8 mouse cellular contexts compared by ENCODE assay signal in genomic region chr3:135581606-135582117, GRCm38 (mm10).
DNase-seq lines count a peak whose midpoint lies in the region; ATAC-seq and TF ChIP-seq lines count a peak whose summit lies in the region.

No protein-coding gene starts in this region.

- H3K4me1 ChIP-seq in cerebellum, adult 2 months (ENCODE audit: control insufficient read depth, insufficient read depth, low read length) = peaks cover 8% of the 10 kb centered on the region
- no peaks in the 10 kb centered on the region for H3K4me1 ChIP-seq in forebrain, postnatal 0 days (ENCODE audit: insufficient read depth)
- peaks cover 36% of the 10 kb centered on the region for H3K4me1 ChIP-seq in limb, embryonic 10.5 days
- peaks cover 4% of the 10 kb centered on the region for H3K4me1 ChIP-seq in neural tube, embryonic 11.5 days (ENCODE audit: control insufficient read depth, insufficient read depth, low read length)

- H3K9me3 ChIP-seq in forebrain, postnatal 0 days (ENCODE audit: low read length) = no peaks in the 10 kb centered on the region
- H3K9me3 ChIP-seq in limb, embryonic 10.5 days (replicated peaks) = no peaks in the 10 kb centered on the region
- no peaks in the 10 kb centered on the region for H3K9me3 ChIP-seq in neural tube, embryonic 11.5 days (ENCODE audit: control insufficient read depth, low read length)

- 34% methylated on average over 10 of the region's 10 CpGs for WGBS in cerebellum, adult 2 months
- WGBS in forebrain, postnatal 0 days = 13% methylated on average over 10 of the region's 10 CpGs
- 32% methylated on average over 10 of the region's 10 CpGs for WGBS in limb, embryonic 10.5 days
- WGBS in neural tube, embryonic 11.5 days = 22% methylated on average over 10 of the region's 10 CpGs

- peak; percentile 90 for ATAC-seq in forebrain, postnatal 0 days
- ATAC-seq in neural tube, embryonic 11.5 days (ENCODE audit: insufficient read depth, low FRiP score, low TSS enrichment) = peak; percentile 71

- no peak overlapping the region for H3K27ac ChIP-seq in cerebellum, adult 2 months (ENCODE audit: insufficient read depth, low read length)
- no peak overlapping the region for H3K27ac ChIP-seq in forebrain, postnatal 0 days (ENCODE audit: low read depth, low read length)
- H3K27ac ChIP-seq in limb, embryonic 10.5 days = peak overlapping the region; percentile 63; the same call in 1 of the 2 replicates
- H3K27ac ChIP-seq in neural tube, embryonic 11.5 days (ENCODE audit: low read depth, low read length) = no peak overlapping the region

- TF ChIP-seq POLR2A in cerebellum, adult 2 months (IDR thresholded peaks at IDR 0.05; ENCODE audit: borderline replicate concordance, insufficient read depth, low read length) = no peak

- H3K4me2 ChIP-seq in forebrain, postnatal 0 days (ENCODE audit: low read depth) = no peak overlapping the region
- no peak overlapping the region for H3K4me2 ChIP-seq in neural tube, embryonic 11.5 days (ENCODE audit: low read depth)

- peak; percentile 82 for TF ChIP-seq CTCF in cerebellum, adult 2 months (IDR thresholded peaks at IDR 0.05; ENCODE audit: borderline replicate concordance, insufficient read depth, low read depth, low read length)
- TF ChIP-seq CTCF in forebrain, postnatal 0 days (IDR thresholded peaks at IDR 0.05; ENCODE audit: low read depth) = peak; percentile 76

- no peaks in the 10 kb centered on the region for H3K27me3 ChIP-seq in cerebellum, adult 2 months (ENCODE audit: control insufficient read depth, insufficient read depth, low read length)
- no peaks in the 10 kb centered on the region for H3K27me3 ChIP-seq in forebrain, postnatal 0 days (ENCODE audit: insufficient read depth, low read length)
- no peaks in the 10 kb centered on the region for H3K27me3 ChIP-seq in limb, embryonic 10.5 days (ENCODE audit: low read depth, poor library complexity, severe bottlenecking)
- no peaks in the 10 kb centered on the region for H3K27me3 ChIP-seq in neural tube, embryonic 11.5 days (ENCODE audit: control insufficient read depth, insufficient read depth, low read length)

- no peak overlapping the region for H3K4me3 ChIP-seq in cerebellum, adult 2 months (replicated peaks; ENCODE audit: insufficient read depth, low read depth, low read length)
- no peak overlapping the region for H3K4me3 ChIP-seq in forebrain, postnatal 0 days (ENCODE audit: low read depth, low read length)
- H3K4me3 ChIP-seq in limb, embryonic 10.5 days = no peak overlapping the region
- H3K4me3 ChIP-seq in neural tube, embryonic 11.5 days (ENCODE audit: low read depth, low read length) = no peak overlapping the region

- peaks cover 15% of the 10 kb centered on the region; the same call in 1 of the 2 replicates for H3K36me3 ChIP-seq in forebrain, postnatal 0 days (ENCODE audit: insufficient read depth)
- peaks cover 20% of the 10 kb centered on the region for H3K36me3 ChIP-seq in limb, embryonic 10.5 days
- no peaks in the 10 kb centered on the region for H3K36me3 ChIP-seq in neural tube, embryonic 11.5 days (ENCODE audit: control insufficient read depth, insufficient read depth, low read length)

- peak; percentile 55 to 57 for DNase-seq in right cerebral cortex, postnatal 10 days (ENCODE audit: low spot score in 2 of 2)
- DNase-seq in right cerebral cortex, postnatal 36 days (ENCODE audit: low spot score in 2 of 2) = no peak
- DNase-seq in cerebellum, adult 2 months = peak; percentile 29 to 49
- peak; percentile 66 for DNase-seq in forebrain, postnatal 0 days
- no peak for DNase-seq in limb, embryonic 10.5 days (ENCODE audit: low spot score)
- DNase-seq in neural tube, embryonic 11.5 days (ENCODE audit: low spot score) = peak; percentile 53
- DNase-seq in urinary bladder, postnatal 36 days (ENCODE audit: low spot score in 2 of 2) = no peak
- DNase-seq in ovary, postnatal 36 days (ENCODE audit: low spot score) = no peak

- H3K9ac ChIP-seq in forebrain, postnatal 0 days = no peak overlapping the region
- no peak overlapping the region for H3K9ac ChIP-seq in neural tube, embryonic 11.5 days (ENCODE audit: low read length)

Comparison
In these comparisons a context has a peak if more than half of its experiments do, and no peak if none do; other contexts are left out.
1. DNase-seq: peak in right cerebral cortex, postnatal 10 days (2 of 2), cerebellum, adult 2 months (2 of 2), forebrain, postnatal 0 days (single experiment) and neural tube, embryonic 11.5 days (single experiment); none in right cerebral cortex, postnatal 36 days (0 of 2), limb, embryonic 10.5 days (single experiment), urinary bladder, postnatal 36 days (0 of 2) and ovary, postnatal 36 days (single experiment).